Mouse (Mus musculus) right cerebral cortex, adult 18-20 months (tissue): ENCODE data around the gene Prmt7.

ENCODE experiments used
- DNase-seq: peaks from one replicate; pipeline ENCODE4 v3.0.0; 2022; ENCODE audit warnings: mixed read lengths

Gene Prmt7

DNA sequence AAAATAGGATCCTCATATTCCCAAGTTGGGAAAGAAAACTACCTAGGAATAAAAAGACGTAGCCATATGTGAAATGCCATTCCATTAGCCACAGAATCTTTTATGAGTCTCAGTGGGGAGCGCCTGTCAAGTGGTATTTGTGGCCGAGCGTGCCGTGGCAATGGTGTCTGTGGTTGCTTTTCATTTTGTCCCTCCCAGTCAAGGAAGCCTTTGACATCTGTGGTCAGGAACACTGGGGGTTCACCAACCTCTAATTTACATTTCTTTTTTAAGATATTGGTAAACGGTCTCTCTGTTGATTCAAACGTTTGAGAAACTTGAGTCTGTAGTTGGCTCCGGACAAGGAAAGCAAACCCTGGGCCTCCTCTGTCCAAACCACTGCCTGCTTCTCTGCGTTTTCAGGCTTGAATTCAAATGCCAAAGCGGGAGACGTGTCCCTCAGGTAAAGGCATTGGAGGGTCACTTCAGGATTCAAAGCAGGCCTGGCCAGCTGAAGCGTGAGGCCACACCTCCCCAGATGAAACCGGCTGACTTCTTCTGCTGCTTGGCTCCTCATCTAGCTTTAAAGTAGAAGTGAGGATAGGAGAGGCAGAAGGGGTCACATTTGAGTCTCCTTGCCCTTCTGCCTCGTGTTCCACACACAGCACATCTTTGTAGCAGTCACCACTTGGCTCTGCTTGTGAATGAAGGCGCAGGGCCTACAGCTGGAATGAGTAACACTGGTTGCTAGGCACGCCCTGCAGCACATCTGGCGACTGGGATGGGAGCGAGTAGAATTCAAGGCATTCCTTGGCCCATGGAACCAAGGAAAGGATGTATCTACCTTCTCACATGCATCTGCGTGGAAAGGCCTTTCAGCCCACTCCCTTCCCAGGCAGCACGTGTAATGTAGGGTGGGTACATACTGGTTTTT is 82.0 kb downstream of the Prmt7 start:
- no peak for DNase-seq

DNA sequence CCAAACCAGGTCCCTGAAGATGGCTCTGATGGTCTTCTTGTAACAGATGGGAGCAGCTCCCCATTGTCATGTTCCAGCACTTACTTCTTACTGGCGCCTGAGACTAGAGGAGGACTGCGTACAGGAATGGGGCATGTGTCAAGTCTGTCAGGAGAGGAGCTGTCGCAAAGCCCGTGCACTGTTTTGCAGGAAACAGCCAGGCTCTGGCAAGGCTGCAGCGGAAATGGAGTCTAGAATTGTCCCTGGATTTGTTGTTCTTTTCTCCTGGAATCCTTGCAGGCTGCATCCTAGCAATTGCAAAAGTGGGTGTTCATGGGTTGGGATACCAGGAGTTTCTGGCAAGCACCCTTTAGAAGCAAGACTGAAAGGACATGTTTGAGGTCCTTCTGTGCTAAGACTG is 87.5 kb downstream of the Prmt7 start:
- DNase-seq: no peak

DNA sequence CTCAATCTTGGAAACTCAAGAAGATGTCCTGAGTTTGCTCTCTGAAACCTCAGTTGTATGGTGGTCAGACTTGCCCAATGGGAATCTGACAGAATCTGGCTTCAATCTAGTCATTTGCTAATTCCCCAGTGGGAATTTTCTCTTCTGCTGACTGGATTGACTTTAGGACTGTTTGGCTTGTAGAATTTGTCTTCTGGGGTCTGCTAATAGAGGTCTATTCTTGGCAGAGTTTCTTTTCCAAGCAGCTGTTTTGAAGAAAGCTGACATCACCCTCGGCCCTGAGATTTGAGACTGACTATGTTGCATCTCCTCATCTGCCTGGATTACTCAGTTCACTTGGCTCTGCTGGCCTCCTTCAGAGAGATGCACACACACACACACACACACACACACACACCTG is 88.1 kb downstream of the Prmt7 start:
- DNase-seq: no peak

DNA sequence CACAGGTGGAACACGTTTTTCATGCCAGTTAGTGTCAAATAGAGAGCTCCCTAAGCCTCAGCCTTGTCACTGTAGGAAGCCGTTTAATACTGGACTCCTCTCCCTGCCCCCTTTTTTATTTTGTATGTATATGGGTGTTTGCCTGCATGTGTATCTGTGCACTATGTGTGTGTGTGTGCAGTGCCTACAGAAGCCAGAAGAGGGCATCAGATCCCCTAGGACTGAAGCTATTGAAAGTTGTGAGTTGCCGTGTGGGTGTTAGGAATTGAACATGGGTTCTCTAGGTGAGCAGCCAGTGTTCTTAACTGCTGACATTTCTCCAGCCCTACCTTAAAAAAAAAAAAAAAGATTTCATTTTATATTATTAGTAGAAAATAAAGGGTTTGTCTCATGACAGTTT is 89.0 kb downstream of the Prmt7 start:
- DNase-seq: no peak

DNA sequence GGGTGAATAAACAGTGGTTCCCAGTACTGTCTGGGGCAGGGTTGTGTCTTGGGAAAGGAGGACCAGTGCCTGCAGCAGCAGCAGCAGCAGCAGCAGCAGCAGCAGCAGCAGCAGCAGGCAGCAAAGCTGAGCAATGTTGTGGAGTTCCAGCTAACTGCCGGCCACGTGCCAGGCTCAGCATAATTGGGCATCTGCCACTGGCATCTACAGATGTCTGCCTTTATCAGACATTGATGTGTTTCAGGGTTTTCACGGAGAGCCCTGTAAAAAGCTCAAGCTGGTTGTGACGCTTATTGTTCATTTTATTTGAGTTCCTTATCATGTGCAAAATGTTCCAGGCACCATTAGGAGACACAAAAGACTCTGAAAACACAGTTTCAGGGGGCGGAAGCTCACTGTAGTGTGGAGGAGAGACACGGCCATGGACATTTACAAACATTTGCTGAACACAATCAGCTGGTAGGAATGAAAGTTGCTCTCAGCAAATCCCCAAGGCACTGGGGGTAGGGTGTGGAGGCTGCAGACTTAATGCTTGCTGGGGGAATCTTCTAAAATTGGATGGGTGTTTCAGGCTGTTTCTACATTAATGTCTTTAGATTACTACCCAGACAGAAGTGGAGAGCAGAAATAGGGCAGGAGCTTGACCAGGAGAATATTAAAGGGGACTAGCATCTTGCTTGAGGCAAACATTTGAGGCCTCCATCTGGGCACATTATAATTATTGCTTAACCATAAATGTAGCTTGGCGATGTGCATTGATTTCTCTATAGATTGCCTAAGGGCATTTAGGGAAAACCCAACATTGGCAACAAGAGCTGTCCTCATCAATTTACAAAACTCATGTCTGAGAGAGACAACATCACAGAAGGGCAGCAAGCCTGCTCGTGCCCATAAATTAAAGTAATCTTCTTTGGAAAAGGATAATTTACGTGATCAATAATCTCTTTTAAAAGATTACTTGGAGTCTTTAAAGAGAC is 90.3 kb downstream of the Prmt7 start:
- peak; percentile 69 for DNase-seq
